Mouse (Mus musculus) ES-Bruce4 (cell line): ENCODE data around the gene 2010300C02Rik. TPM values are rescaled to one million over a fixed set of nuclear protein-coding genes. Genes with fewer than 3 reads are reported as not detected.
"Not testable (repeated sequence)": the region's sequence is repeated elsewhere in the genome, so short reads cannot be mapped to it uniquely, and the experiment has no call there.

Source experiments
- H3K27ac ChIP-seq: 2 replicates; pipeline ENCODE4 v1.5.1; 2012; ENCODE audit warnings: low read length, inconsistent platforms; ENCODE audit not compliant: insufficient read depth
- H3K27me3 ChIP-seq: 2 replicates; pipeline ENCODE4 v1.6.1; 2012; ENCODE audit warnings: mild to moderate bottlenecking, low read length, inconsistent platforms; ENCODE audit not compliant: control insufficient read depth, poor library complexity, insufficient read depth, severe bottlenecking
- H3K36me3 ChIP-seq: 2 replicates; pipeline ENCODE4 v1.6.1; 2012; ENCODE audit warnings: inconsistent platforms, mild to moderate bottlenecking, low read length, moderate library complexity; ENCODE audit not compliant: control insufficient read depth, poor library complexity, insufficient read depth, severe bottlenecking
- H3K4me1 ChIP-seq: one replicate; pipeline ENCODE4 v1.8.1; 2011; ENCODE audit warnings: low read length; ENCODE audit not compliant: control insufficient read depth, insufficient read depth
- H3K4me3 ChIP-seq: 2 replicates; pipeline ENCODE4 v1.5.1; 2011; ENCODE audit warnings: low read depth, mild to moderate bottlenecking, low read length
- H3K9ac ChIP-seq: 2 replicates; pipeline ENCODE4 v1.6.1; 2012; ENCODE audit warnings: low read depth, mild to moderate bottlenecking, inconsistent platforms; ENCODE audit not compliant: poor library complexity, severe bottlenecking
- H3K9me3 ChIP-seq: replicated peaks from 2 replicates; pipeline ENCODE4 v1.6.1; 2012; ENCODE audit warnings: mild to moderate bottlenecking, low read length, inconsistent platforms; ENCODE audit not compliant: control insufficient read depth, poor library complexity, insufficient read depth, severe bottlenecking
- CTCF ChIP-seq: IDR thresholded peaks from one replicate; pipeline ENCODE4 v1.8.1; 2011; ENCODE audit warnings: low read depth, low read length
- EP300 ChIP-seq: IDR thresholded peaks from 2 replicates; pipeline ENCODE4 v1.6.1; 2011; ENCODE audit warnings: low read depth, low read length; ENCODE audit not compliant: insufficient read depth
- POLR2A ChIP-seq: IDR thresholded peaks from one replicate; pipeline ENCODE4 v1.8.1; 2011; ENCODE audit warnings: low read length; ENCODE audit not compliant: insufficient read depth
- polyA plus RNA-seq: library from polyadenylated mRNA; stranded (reverse); fragments of >200 nt; gene quantifications from 2 replicates; pipeline ENCODE4 v1.2.4, GENCODE M21; 2011; ENCODE audit warnings: low read depth; ENCODE audit not compliant: missing spikeins, insufficient read depth, insufficient read length

Gene 2010300C02Rik
- polyA plus RNA-seq, 1 experiment, result 0.70 TPM

DNA sequence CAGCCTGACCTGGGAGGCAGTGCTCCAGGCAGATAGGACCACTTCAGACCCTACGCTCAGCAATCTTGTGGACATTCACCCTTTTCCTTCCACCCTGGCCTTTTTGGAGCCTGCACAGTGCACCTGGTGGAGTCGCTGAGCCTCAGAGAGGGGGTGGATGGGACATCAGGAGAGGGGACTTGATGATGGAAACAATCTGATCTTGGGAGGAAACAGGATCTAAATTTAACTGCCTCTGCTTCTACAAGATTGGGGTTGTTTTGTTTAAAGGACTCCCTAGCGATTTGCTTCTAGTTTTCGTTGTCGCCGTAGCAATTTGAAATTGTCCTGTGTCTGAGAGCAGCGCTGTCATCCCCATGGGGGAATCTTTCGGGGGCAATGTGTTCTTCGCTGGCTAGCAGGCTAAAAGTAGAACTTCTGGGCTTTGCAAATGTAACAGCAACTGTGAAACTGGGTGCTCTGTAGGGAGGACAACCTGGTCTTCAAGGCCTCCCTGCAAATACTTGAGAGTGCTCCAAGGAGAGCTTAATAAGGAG lies 119.2 kb downstream of the 2010300C02Rik start:
- no peak overlapping the region for H3K4me3 ChIP-seq
- no peak for TF ChIP-seq EP300
- no peak for TF ChIP-seq POLR2A
- TF ChIP-seq CTCF, result no peak
- no peaks in the 10 kb centered on the region for H3K4me1 ChIP-seq
- H3K9ac ChIP-seq, result no peak overlapping the region
- H3K27me3 ChIP-seq, result no peaks in the 10 kb centered on the region
- H3K36me3 ChIP-seq, result no peaks in the 10 kb centered on the region
- H3K27ac ChIP-seq, result no peak overlapping the region
- H3K9me3 ChIP-seq, result no peaks in the 10 kb centered on the region

DNA sequence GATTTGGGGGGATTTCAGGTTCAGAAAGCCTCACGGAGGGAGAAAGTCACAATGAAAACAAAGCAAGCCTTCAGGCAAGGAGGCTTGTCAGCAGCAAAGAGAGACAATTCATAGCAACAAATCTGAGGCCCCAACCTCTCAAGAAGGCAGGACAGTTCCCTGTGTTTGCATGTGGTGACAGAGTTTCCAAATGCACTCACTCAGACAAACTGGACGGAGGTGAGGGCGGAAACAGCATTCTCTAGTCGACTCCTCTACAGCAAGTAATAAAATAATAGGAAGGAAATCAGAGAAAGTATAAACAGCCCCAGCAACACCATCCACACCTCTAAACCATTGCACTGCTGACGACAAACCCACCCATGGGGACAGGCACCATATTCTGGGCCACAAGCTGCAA lies 120.9 kb downstream of the 2010300C02Rik start:
- Histone ChIP-seq H3K4me3 (no peak overlapping the region), H3K27ac (no peak overlapping the region), H3K9ac (no peak overlapping the region), H3K4me1 (no peaks in the 10 kb centered on the region), H3K36me3 (no peaks in the 10 kb centered on the region), H3K9me3 (no peaks in the 10 kb centered on the region), H3K27me3 (no peaks in the 10 kb centered on the region)
- TF ChIP-seq EP300, result no peak
- no peak for TF ChIP-seq POLR2A

DNA sequence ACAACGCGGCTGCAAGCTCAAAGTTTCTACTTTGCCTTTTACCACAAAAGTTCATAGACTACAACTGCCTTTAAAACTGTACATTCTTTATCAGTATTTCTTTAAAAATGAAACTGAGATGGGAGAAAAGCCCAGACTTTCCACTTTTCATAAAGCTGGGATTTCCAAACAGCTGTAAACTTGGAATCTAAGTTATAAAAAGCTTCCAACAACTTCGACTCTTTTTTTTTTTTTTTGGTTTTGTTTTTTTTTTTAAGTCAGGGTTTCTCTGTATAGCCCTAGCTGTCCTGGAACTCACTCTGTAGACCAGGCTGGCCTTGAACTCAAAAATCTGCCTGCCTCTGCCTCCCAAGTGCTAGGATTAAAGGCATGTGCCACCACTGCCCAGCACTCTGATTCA lies 125.1 kb downstream of the 2010300C02Rik start:
- not testable (repeated sequence) for H3K36me3 ChIP-seq, H3K4me1 ChIP-seq, H3K27ac ChIP-seq, H3K9ac ChIP-seq, H3K9me3 ChIP-seq, H3K4me3 ChIP-seq, H3K27me3 ChIP-seq

DNA sequence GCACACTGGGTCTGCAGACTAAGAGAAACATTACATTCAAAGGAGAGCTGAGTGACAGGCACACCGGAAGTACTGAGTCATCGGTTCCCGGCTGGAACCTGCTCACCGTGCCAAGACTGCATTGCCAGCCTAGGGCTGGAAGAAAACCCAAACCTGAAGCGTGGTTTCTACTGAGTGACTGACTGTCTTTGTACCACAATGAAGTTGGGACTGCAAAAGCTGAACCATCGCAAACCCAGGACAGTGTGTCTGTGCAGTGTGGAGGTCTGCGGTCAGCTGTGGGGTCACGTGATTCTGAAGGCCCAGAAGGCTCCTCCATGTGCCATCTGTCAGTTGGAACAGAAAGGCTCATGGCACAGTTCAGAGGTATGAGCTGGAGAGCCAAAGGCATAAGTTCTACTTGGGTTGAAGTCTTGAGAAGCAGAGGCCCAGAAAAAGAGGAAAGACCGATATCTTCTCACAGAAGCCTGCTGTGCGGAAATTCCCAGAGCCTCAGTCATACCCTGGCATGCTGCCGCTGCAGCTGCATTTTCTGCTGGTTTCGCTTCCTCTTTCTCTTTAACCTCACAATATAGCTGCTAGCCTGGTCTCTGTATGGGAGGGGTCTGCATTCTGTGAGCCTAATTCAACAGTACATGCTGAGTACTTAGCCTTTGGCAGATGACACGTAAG lies 133.9 kb downstream of the 2010300C02Rik start:
- Histone ChIP-seq H3K36me3 (no peaks in the 10 kb centered on the region), H3K9me3 (no peaks in the 10 kb centered on the region), H3K27ac (no peak overlapping the region), H3K27me3 (no peaks in the 10 kb centered on the region; the same call in 1 of the 2 replicates), H3K4me1 (no peaks in the 10 kb centered on the region), H3K9ac (no peak overlapping the region), H3K4me3 (no peak overlapping the region)
- no peak for TF ChIP-seq CTCF

DNA sequence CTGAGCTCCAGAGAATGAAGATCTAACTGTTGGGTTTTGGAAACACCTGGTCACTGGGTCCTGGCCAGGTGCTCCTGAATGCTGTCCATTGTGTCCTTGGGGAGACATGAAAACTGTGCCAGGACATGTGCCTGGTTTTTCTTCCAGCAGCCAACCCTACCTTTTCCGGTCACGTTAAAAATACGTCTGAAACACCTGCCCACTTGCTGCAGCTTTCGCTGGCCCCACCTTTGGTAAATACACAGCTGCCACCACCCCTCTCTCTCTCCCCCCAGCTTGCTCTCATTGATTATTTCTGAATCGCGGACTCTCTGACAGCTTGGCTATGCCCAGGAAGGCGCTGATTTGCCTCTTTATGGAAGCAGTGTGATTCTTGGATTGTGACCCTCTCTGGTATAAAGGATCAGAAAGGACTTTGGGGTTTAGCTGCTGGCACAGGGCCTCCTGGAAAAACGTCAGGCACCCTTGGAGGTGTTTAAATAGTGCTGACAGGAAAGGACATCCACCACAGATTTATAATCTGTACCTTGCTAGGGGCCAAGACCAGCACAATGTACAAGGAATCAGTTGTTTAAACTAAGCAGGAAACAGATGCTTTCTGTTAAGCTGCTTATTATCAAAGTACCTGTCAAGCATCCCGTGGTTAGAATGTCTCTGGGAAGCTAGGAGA lies 136.0 kb downstream of the 2010300C02Rik start:
- Histone ChIP-seq H3K27me3 (no peaks in the 10 kb centered on the region), H3K27ac (no peak overlapping the region), H3K4me3 (no peak overlapping the region), H3K4me1 (no peaks in the 10 kb centered on the region), H3K9ac (no peak overlapping the region), H3K36me3 (no peaks in the 10 kb centered on the region), H3K9me3 (no peaks in the 10 kb centered on the region)
- no peak for TF ChIP-seq EP300
- TF ChIP-seq CTCF, result no peak
- no peak for TF ChIP-seq POLR2A

DNA sequence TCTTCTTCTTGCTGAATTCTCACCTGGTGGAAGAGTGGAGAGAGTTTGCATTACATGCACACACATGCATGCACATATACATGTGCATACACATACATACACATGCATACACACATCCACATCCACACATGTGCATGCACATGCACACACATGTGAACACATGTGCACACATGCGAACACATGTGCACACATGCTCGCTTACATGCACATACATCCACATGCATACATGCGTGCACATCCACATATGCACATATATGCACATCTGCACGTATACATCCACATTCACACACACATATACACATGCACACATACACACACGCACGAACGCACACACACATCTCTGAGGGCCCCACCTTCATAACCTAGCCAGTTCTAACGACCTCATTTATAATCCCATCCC lies 136.7 kb downstream of the 2010300C02Rik start:
- Histone ChIP-seq H3K36me3 (no peaks in the 10 kb centered on the region), H3K9me3 (no peaks in the 10 kb centered on the region), H3K9ac (no peak overlapping the region), H3K4me1 (no peaks in the 10 kb centered on the region), H3K4me3 (no peak overlapping the region), H3K27ac (no peak overlapping the region), H3K27me3 (no peaks in the 10 kb centered on the region)
- TF ChIP-seq POLR2A (no peak), CTCF (no peak), EP300 (no peak)
